Mouse (Mus musculus) skeletal muscle tissue, adult 2 months (tissue): ENCODE data around the gene 2310022B05Rik.

ENCODE experiments used
- DNase-seq: peaks from one replicate; pipeline ENCODE4 v3.0.0-alpha.2; 2012; ENCODE audit warnings: low read depth, low spot score

The 2310022B05Rik gene

GRCm38 (mm10) chr8:124663112-124663873, at the start of gene 2310022B05Rik:
2310022B05Rik (minus strand) TSS chr8:124663369.
- peak; percentile 78 for DNase-seq

GRCm38 (mm10) chr8:124705823-124706222, 42.7 kb upstream of the 2310022B05Rik start:
- no peak for DNase-seq

GRCm38 (mm10) chr8:124704376-124704775, 41.2 kb upstream of the 2310022B05Rik start:
- DNase-seq = no peak

GRCm38 (mm10) chr8:124703526-124703925, 40.4 kb upstream of the 2310022B05Rik start:
- no peak for DNase-seq

- DNase-seq = no peak
These were observed 39.0 kb upstream of the 2310022B05Rik start for GRCm38 (mm10) chr8:124702183-124702582.

- no peak for DNase-seq
These were observed 37.9 kb upstream of the 2310022B05Rik start for GRCm38 (mm10) chr8:124701023-124701422.

GRCm38 (mm10) chr8:124700271-124700670, 37.1 kb upstream of the 2310022B05Rik start:
- no peak for DNase-seq

GRCm38 (mm10) chr8:124695424-124696100, 32.4 kb upstream of the 2310022B05Rik start:
- DNase-seq = no peak

GRCm38 (mm10) chr8:124691706-124692105, 28.5 kb upstream of the 2310022B05Rik start:
- no peak for DNase-seq

- no peak for DNase-seq
These were observed 25.7 kb upstream of the 2310022B05Rik start for GRCm38 (mm10) chr8:124688899-124689298.

GRCm38 (mm10) chr8:124682218-124682617, 19.0 kb upstream of the 2310022B05Rik start:
- no peak for DNase-seq

GRCm38 (mm10) chr8:124681792-124682157, 18.6 kb upstream of the 2310022B05Rik start:
- DNase-seq = no peak

GRCm38 (mm10) chr8:124681077-124681791, 18.1 kb upstream of the 2310022B05Rik start:
- no peak for DNase-seq

- DNase-seq = no peak
These were observed 15.1 kb upstream of the 2310022B05Rik start for GRCm38 (mm10) chr8:124678246-124678645.

GRCm38 (mm10) chr8:124677486-124677885, 14.3 kb upstream of the 2310022B05Rik start:
- peak; percentile 65 for DNase-seq

- DNase-seq = no peak
These were observed 13.9 kb upstream of the 2310022B05Rik start for GRCm38 (mm10) chr8:124677078-124677477.

GRCm38 (mm10) chr8:124676661-124677060, 13.5 kb upstream of the 2310022B05Rik start:
- DNase-seq = no peak

GRCm38 (mm10) chr8:124672345-124672744, 9.2 kb upstream of the 2310022B05Rik start:
- no peak for DNase-seq

GRCm38 (mm10) chr8:124668798-124669197, 5.6 kb upstream of the 2310022B05Rik start:
- DNase-seq = peak; percentile 21

GRCm38 (mm10) chr8:124664414-124664813, 1.2 kb upstream of the 2310022B05Rik start:
- DNase-seq = no peak

- no peak for DNase-seq
These were observed 683 bp upstream of the 2310022B05Rik start for GRCm38 (mm10) chr8:124663874-124664230.

GRCm38 (mm10) chr8:124662446-124663111, 590 bp downstream of the 2310022B05Rik start:
- no peak for DNase-seq
